9 mouse cellular contexts compared by ENCODE assay signal in genomic region chr1:66323461-66323860, GRCm38 (mm10).
DNase-seq lines count a peak whose midpoint lies in the region; ATAC-seq and TF ChIP-seq lines count a peak whose summit lies in the region.
"Had no signal": no experiment of that assay in that cellular context is flagged by ENCODE, and none has a peak within 500 bp of the region (broad histone marks: within the 10 kb centered on the region; RNA-seq: fewer than 3 reads in every experiment).

No protein-coding gene starts in this region.

- H3K27me3 ChIP-seq in hindbrain, postnatal 0 days (ENCODE audit: insufficient read depth, low read length): no peaks in the 10 kb centered on the region
- no peaks in the 10 kb centered on the region for H3K27me3 ChIP-seq in midbrain, embryonic 12.5 days

- ATAC-seq in hindbrain, postnatal 0 days: peak; percentile 74
- peak; percentile 42 for ATAC-seq in midbrain, embryonic 12.5 days (ENCODE audit: low FRiP score, low read depth)

- DNase-seq in right cerebral cortex, adult 18-20 months: peak; percentile 75
- no peak for DNase-seq in right cerebral cortex, postnatal 4 days
- peak; percentile 75 for DNase-seq in hindbrain, postnatal 0 days (ENCODE audit: low spot score)
- DNase-seq in liver (no peak), MN1 (ENCODE audit: low spot score) (no peak)
- no peak for DNase-seq in kidney, postnatal 25 days
- no peak for DNase-seq in heart, adult 9 months (ENCODE audit: low spot score in 2 of 2)
- DNase-seq: lung, embryonic 14.5 days had no signal

- peak overlapping the region; percentile 62 for H3K4me2 ChIP-seq in hindbrain, postnatal 0 days (ENCODE audit: low read depth, low read length)
- peak overlapping the region; percentile 57 for H3K4me2 ChIP-seq in midbrain, embryonic 12.5 days (replicated peaks)
- H3K4me2 ChIP-seq: lung, embryonic 14.5 days had no signal

- H3K4me3 ChIP-seq in hindbrain, postnatal 0 days (ENCODE audit: low read length): peak overlapping the region; percentile 62
- peak overlapping the region; percentile 44 for H3K4me3 ChIP-seq in midbrain, embryonic 12.5 days

- WGBS in hindbrain, postnatal 0 days: 21% methylated on average over 9 of the region's 9 CpGs
- 48% methylated on average over 9 of the region's 9 CpGs for WGBS in midbrain, embryonic 12.5 days

- H3K4me1 ChIP-seq in hindbrain, postnatal 0 days (ENCODE audit: insufficient read depth, low read length): peaks cover 14% of the 10 kb centered on the region; the same call in 1 of the 2 replicates
- peaks cover 40% of the 10 kb centered on the region for H3K4me1 ChIP-seq in midbrain, embryonic 12.5 days

- no peaks in the 10 kb centered on the region for H3K36me3 ChIP-seq in hindbrain, postnatal 0 days (ENCODE audit: insufficient read depth, low read length)
- H3K36me3 ChIP-seq in midbrain, embryonic 12.5 days: no peaks in the 10 kb centered on the region

- H3K9me3 ChIP-seq in hindbrain, postnatal 0 days (ENCODE audit: low read length): no peaks in the 10 kb centered on the region
- H3K9me3 ChIP-seq in midbrain, embryonic 12.5 days: no peaks in the 10 kb centered on the region

- peak overlapping the region; percentile 94 for H3K27ac ChIP-seq in hindbrain, postnatal 0 days
- H3K27ac ChIP-seq in midbrain, embryonic 12.5 days (replicated peaks): peak overlapping the region; percentile 35

- no peak for TF ChIP-seq CTCF in hindbrain, postnatal 0 days (IDR thresholded peaks at IDR 0.05; ENCODE audit: low read depth)

- H3K9ac ChIP-seq in hindbrain, postnatal 0 days (replicated peaks; ENCODE audit: low read length): peak overlapping the region; percentile 82
- H3K9ac ChIP-seq in midbrain, embryonic 12.5 days (replicated peaks): peak overlapping the region; percentile 43
- H3K9ac ChIP-seq: lung, embryonic 14.5 days had no signal

Comparison
In these comparisons a context has a peak if more than half of its experiments do, and no peak if none do; other contexts are left out.
1. DNase-seq: peak in right cerebral cortex, adult 18-20 months (single experiment) and hindbrain, postnatal 0 days (single experiment); none in right cerebral cortex, postnatal 4 days (single experiment), liver (single experiment), kidney, postnatal 25 days (0 of 2), MN1 (single experiment) and heart, adult 9 months (0 of 2).